Mouse (Mus musculus): ENCODE measurements around the gene Hoxb4. TPM values are rescaled to one million over a fixed set of nuclear protein-coding genes. Genes with fewer than 3 reads are reported as not detected.

Hoxb4 gene
- polyA plus RNA-seq, 1 experiment from 2014 or later = 3.6 TPM

- WGBS = under 1% methylated on average over 36 of the region's 37 CpGs
- peak overlapping the region; percentile 84 for H3K4me3 ChIP-seq (replicated peaks; ENCODE audit: low read depth, low read length)
- peak overlapping the region; percentile 98 for H3K9ac ChIP-seq (ENCODE audit: low read depth, low read length)
These were observed 33.0 kb upstream of the Hoxb4 start for GRCm38 (mm10) chr11:96284774-96285734.

DNA sequence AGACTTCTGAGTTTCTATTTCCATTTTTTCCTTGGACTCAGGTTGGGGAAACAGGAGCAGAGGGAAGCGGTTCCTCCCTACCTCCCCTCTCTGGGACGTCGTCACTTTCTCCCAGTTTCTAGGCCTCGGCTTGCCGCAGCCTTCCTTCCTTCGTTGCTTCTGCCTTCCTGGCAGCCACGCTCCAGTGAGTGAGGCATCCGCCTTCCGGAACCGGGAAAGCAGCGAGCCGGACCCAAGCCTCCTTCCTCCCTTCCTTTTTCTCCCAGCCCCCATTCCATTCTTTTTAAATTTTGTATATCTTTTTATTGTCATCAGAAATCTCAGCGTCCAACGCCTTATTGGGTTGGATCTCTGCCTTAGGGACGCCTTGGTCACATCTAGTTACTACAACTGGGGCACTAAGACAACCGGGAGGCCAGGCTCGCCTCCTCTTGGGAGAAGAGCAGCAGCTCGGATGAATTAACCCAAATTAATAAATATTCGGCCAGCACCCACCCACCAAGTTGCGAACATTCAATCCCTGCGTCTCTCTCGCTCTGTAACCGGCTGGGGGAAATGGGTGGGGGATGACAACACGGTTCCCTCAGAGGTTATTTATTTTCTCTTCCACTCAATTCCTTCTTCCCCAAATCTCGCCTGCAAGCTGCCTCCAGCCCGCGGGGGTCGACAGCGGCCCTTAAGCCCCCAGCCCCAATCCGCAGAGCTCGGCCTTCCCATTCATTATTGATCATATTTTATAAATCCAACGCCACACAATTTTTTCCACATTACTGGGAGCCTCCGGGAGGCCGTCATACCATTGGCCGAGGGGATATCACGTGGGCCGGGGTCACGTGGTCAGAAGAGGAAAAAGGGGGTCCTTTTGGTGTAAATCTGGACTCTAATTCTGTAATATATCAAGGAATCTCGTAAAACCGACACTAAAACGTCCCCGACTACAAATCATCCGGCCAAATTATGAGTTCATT is 32.0 kb upstream of the Hoxb4 start, which contains the start of gene Hoxb7:
Hoxb7 (plus strand) TSS at position 853 of the 968 bp plus-strand sequence.
- TF ChIP-seq CTCF (IDR thresholded peaks at IDR 0.05; ENCODE audit: low read depth) = no peak
- H3K9me3 ChIP-seq (replicated peaks; ENCODE audit: low read length) = no peaks in the 10 kb centered on the region
- peak; percentile 22; the same call in 1 of the 2 replicates for ATAC-seq (replicated peaks; ENCODE audit: low FRiP score, low read depth)

More at GRCm38 (mm10) chr11:96284774-96285734, 33.0 kb upstream of the Hoxb4 start:
- ATAC-seq (replicated peaks; ENCODE audit: low FRiP score, low read depth) (peak; percentile 89), DNase-seq (ENCODE audit: low spot score) (peak; percentile 95)
- Histone ChIP-seq H3K4me1 (replicated peaks; ENCODE audit: insufficient read depth, low read length) (peaks cover 25% of the 10 kb centered on the region), H3K4me2 (ENCODE audit: low read length) (peak overlapping the region; percentile 96), H3K27ac (peak overlapping the region; percentile 99), H3K27me3 (ENCODE audit: insufficient read depth, low read length) (no peaks in the 10 kb centered on the region), H3K36me3 (ENCODE audit: insufficient read depth, low read length) (no peaks in the 10 kb centered on the region), H3K9me3 (replicated peaks; ENCODE audit: low read length) (no peaks in the 10 kb centered on the region)
- no peak for TF ChIP-seq CTCF (IDR thresholded peaks at IDR 0.05; ENCODE audit: low read depth)

DNA sequence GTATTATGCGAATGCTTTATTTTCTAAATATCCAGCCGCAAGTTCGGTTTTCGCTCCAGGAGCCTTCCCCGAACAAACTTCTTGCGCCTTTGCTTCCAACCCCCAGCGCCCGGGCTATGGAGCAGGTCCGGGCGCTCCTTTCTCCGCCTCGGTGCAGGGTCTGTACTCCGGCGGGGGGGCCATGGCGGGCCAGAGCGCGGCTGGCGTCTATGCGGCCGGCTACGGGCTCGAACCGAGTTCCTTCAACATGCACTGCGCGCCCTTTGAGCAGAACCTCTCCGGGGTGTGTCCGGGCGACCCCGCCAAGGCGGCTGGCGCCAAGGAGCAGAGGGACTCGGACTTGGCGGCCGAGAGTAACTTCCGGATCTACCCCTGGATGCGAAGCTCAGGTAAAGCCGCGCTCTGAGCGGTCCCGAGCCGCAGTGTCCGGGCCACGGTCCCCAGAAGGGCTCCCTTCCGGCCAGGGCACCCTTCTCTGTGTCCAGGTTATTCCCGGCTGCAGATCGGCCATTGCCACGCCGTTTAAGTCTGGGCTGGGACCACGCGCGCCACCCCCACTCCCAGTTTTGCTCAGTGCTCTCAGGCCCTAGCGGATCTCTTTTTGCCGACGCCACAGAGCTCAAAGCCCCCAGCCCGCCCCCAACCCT is 31.2 kb upstream of the Hoxb4 start:
- H3K4me2 ChIP-seq (ENCODE audit: low read length) = peak overlapping the region; percentile 96
- no peaks in the 10 kb centered on the region for H3K27me3 ChIP-seq (ENCODE audit: insufficient read depth, low read length)
- H3K9me3 ChIP-seq (replicated peaks; ENCODE audit: low read length) = no peaks in the 10 kb centered on the region
- under 1% methylated on average over 55 of the region's 55 CpGs for WGBS
- peak overlapping the region; percentile 99 for H3K27ac ChIP-seq
- peaks cover 22% of the 10 kb centered on the region; the same call in 1 of the 2 replicates for H3K4me1 ChIP-seq (replicated peaks; ENCODE audit: insufficient read depth, low read length)
- ATAC-seq (replicated peaks; ENCODE audit: low FRiP score, low read depth) (peak; percentile 19; the same call in 1 of the 2 replicates), DNase-seq (ENCODE audit: low spot score) (no peak)
- H3K36me3 ChIP-seq (ENCODE audit: insufficient read depth, low read length) = no peaks in the 10 kb centered on the region
- TF ChIP-seq CTCF (IDR thresholded peaks at IDR 0.05; ENCODE audit: low read depth) = no peak
- peak overlapping the region; percentile 84 for H3K4me3 ChIP-seq (replicated peaks; ENCODE audit: low read depth, low read length)
- peak overlapping the region; percentile 98 for H3K9ac ChIP-seq (ENCODE audit: low read depth, low read length)

More for the DNA sequence above, 32.0 kb upstream of the Hoxb4 start, which contains the start of gene Hoxb7:
- peak within 1 kb of the TSS; percentile 84 for H3K4me3 ChIP-seq (replicated peaks; ENCODE audit: low read depth, low read length)
- H3K27ac ChIP-seq = peak within 1 kb of the TSS; percentile 99
- no peaks in the 10 kb centered on the region for H3K27me3 ChIP-seq (ENCODE audit: insufficient read depth, low read length)
- peak; percentile 95 for DNase-seq (ENCODE audit: low spot score)
- H3K36me3 ChIP-seq (ENCODE audit: insufficient read depth, low read length) = no peaks in the 10 kb centered on the region
- under 1% methylated on average over 43 of the region's 43 CpGs for WGBS
- H3K4me2 ChIP-seq (ENCODE audit: low read length) = peak within 1 kb of the TSS; percentile 96
- peaks cover 27% of the 10 kb centered on the region for H3K4me1 ChIP-seq (replicated peaks; ENCODE audit: insufficient read depth, low read length)
- peak within 1 kb of the TSS; percentile 98 for H3K9ac ChIP-seq (ENCODE audit: low read depth, low read length)

GRCm38 (mm10) chr11:96287411-96287810 is 30.7 kb upstream of the Hoxb4 start:
- 4% methylated on average over 9 of the region's 9 CpGs for WGBS
- DNase-seq (ENCODE audit: low spot score) = no peak
- Histone ChIP-seq H3K9me3 (replicated peaks; ENCODE audit: low read length) (no peaks in the 10 kb centered on the region), H3K9ac (ENCODE audit: low read depth, low read length) (peak overlapping the region; percentile 98), H3K27me3 (ENCODE audit: insufficient read depth, low read length) (no peaks in the 10 kb centered on the region), H3K4me2 (ENCODE audit: low read length) (peak overlapping the region; percentile 96), H3K4me3 (replicated peaks; ENCODE audit: low read depth, low read length) (peak overlapping the region; percentile 84), H3K36me3 (ENCODE audit: insufficient read depth, low read length) (no peaks in the 10 kb centered on the region), H3K27ac (peak overlapping the region; percentile 99), H3K4me1 (replicated peaks; ENCODE audit: insufficient read depth, low read length) (peaks cover 22% of the 10 kb centered on the region; the same call in 1 of the 2 replicates)
- TF ChIP-seq CTCF (IDR thresholded peaks at IDR 0.05; ENCODE audit: low read depth) = no peak
- no peak for ATAC-seq (replicated peaks; ENCODE audit: low FRiP score, low read depth)

- H3K27ac ChIP-seq = peak overlapping the region; percentile 99
- no peaks in the 10 kb centered on the region for H3K27me3 ChIP-seq (ENCODE audit: insufficient read depth, low read length)
These were observed 29.4 kb upstream of the Hoxb4 start for GRCm38 (mm10) chr11:96288455-96289221.

More at GRCm38 (mm10) chr11:96288455-96289221, 29.4 kb upstream of the Hoxb4 start:
- DNase-seq (ENCODE audit: low spot score) (no peak), ATAC-seq (replicated peaks; ENCODE audit: low FRiP score, low read depth) (no peak)
- WGBS = 45% methylated on average over 1 of the region's 1 CpGs
- Histone ChIP-seq H3K9me3 (replicated peaks; ENCODE audit: low read length) (no peaks in the 10 kb centered on the region), H3K4me2 (ENCODE audit: low read length) (peak overlapping the region; percentile 96), H3K9ac (ENCODE audit: low read depth, low read length) (peak overlapping the region; percentile 98), H3K4me1 (replicated peaks; ENCODE audit: insufficient read depth, low read length) (peaks cover 22% of the 10 kb centered on the region; the same call in 1 of the 2 replicates), H3K36me3 (ENCODE audit: insufficient read depth, low read length) (no peaks in the 10 kb centered on the region), H3K4me3 (replicated peaks; ENCODE audit: low read depth, low read length) (peak overlapping the region; percentile 84)
- no peak for TF ChIP-seq CTCF (IDR thresholded peaks at IDR 0.05; ENCODE audit: low read depth)
